Mouse (Mus musculus): Measurements from ENCODE around the gene 1600015I10Rik. TPM values are rescaled to one million over a fixed set of nuclear protein-coding genes. Genes with fewer than 3 reads are reported as not detected.

Gene 1600015I10Rik
- total RNA-seq (2012; rRNA removed) (not detected in 2 replicates), total RNA-seq (2014; rRNA removed) (not detected in 2 replicates), polyA plus RNA-seq (2012; ENCODE audit: insufficient read length, low read depth) (not detected in 2 replicates)

DNA sequence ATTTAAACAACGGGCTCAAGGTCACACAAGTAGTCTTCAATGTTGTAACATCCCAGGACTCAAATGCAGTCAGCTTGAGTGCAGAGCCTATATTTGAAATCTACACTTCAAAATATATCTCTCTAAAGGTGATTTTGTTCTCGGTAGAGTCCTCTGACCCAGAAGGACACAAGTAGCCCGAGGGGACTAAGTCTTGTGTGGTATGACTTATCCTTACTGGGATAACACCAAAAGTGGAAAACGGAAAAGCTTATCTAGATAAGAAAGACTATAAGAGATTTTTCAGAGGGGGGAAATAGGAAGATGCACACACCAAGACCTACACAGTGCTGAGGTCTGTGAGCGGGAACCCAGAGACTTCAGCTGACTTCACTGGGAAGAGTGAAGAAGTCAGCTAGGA lies at the start of gene 1600015I10Rik:
TSS of gene 1600015I10Rik (plus strand) at position 301 of the 400 bp plus-strand sequence.
- DNase-seq (ENCODE audit: extremely low read depth) = no peak
- TF ChIP-seq ETS1 (conservative IDR thresholded peaks at IDR 0.05; ENCODE audit: low read depth, low read length) (no peak), TBP (conservative IDR thresholded peaks at IDR 0.05; ENCODE audit: low read depth, low read length) (no peak), MAFK (IDR thresholded peaks at IDR 0.05; ENCODE audit: insufficient replicate concordance, low read length) (no peak), CHD2 (IDR thresholded peaks at IDR 0.05; ENCODE audit: low read length) (no peak), JUND (conservative IDR thresholded peaks at IDR 0.05; ENCODE audit: low read depth, low read length) (no peak), MXI1 (IDR thresholded peaks at IDR 0.05; ENCODE audit: low read depth, low read length) (no peak), MEF2A (IDR thresholded peaks at IDR 0.05; ENCODE audit: borderline replicate concordance, low read depth, low read length) (no peak), MAX (IDR thresholded peaks at IDR 0.05; ENCODE audit: low read length) (no peak)
- no peaks in the 10 kb centered on the region for H3K9me3 ChIP-seq (replicated peaks; ENCODE audit: low read length)
- no peak within 1 kb of the TSS for H3K4me2 ChIP-seq (ENCODE audit: insufficient read depth, low read depth, poor library complexity, severe bottlenecking)
- no peak within 1 kb of the TSS for H3K4me3 ChIP-seq (replicated peaks in 1 of 3; ENCODE audit: low read depth in 2 of 3, low read length in 2 of 3, poor library complexity in 1 of 3)
- in situ Hi-C loops (cut with MboI; ENCODE audit: low pct_ligation_motif_present, low pct_unique_long_range_greater_than_20kb, low sequenced_read_pairs) = no loop called here
- no peak within 1 kb of the TSS for H3K27ac ChIP-seq (ENCODE audit: insufficient read depth, low read depth)
- no peak within 1 kb of the TSS for H3K9ac ChIP-seq (ENCODE audit: insufficient read depth, low read depth)
- no peaks in the 10 kb centered on the region for H3K4me1 ChIP-seq (ENCODE audit: control insufficient read depth in 1 of 2, insufficient read depth in 2 of 2)
- dilution Hi-C loops (cut with MboI; ENCODE audit: extremely low pct_ligation_motif_present, extremely low pct_unique_long_range_greater_than_20kb, low sequenced_read_pairs) = no loop called here
- H3K27me3 ChIP-seq (replicated peaks) = peaks cover 19% of the 10 kb centered on the region
- no peaks in the 10 kb centered on the region for H3K79me2 ChIP-seq (replicated peaks; ENCODE audit: control insufficient read depth, extremely low read depth, insufficient read depth, poor library complexity, severe bottlenecking)
- no peaks in the 10 kb centered on the region for H3K36me3 ChIP-seq (replicated peaks in 1 of 2; ENCODE audit: control insufficient read depth in 1 of 2, insufficient read depth in 1 of 2, low read length in 1 of 2)

DNA sequence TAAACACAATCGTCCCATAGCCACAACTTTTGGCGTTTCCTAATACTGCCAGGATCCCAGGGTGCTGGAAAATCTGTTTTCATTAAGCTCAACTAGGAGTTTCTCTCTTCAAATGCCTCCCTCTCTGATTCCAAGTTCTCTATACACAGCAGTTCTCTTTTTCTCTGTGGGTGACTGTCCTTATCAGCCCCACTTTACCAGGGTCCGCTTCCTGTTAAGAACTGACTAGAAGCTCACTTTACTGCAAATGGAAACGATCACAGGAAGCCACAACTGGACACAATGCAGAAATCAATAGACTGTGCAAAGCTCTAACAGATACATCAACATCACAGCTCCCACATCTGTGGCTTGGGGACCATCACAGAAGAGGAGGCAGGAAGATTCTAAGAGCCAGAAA lies 35.5 kb upstream of the 1600015I10Rik start:
- Histone ChIP-seq H3K4me2 (ENCODE audit: insufficient read depth, low read depth, poor library complexity, severe bottlenecking) (no peak overlapping the region), H3K79me2 (replicated peaks; ENCODE audit: control insufficient read depth, extremely low read depth, insufficient read depth, poor library complexity, severe bottlenecking) (no peaks in the 10 kb centered on the region), H3K36me3 (replicated peaks in 1 of 2; ENCODE audit: control insufficient read depth in 1 of 2, insufficient read depth in 1 of 2, low read length in 1 of 2) (no peaks in the 10 kb centered on the region), H3K9me3 (replicated peaks; ENCODE audit: low read length) (no peaks in the 10 kb centered on the region), H3K27me3 (replicated peaks) (no peaks in the 10 kb centered on the region), H3K9ac (ENCODE audit: insufficient read depth, low read depth) (no peak overlapping the region), H3K27ac (ENCODE audit: insufficient read depth, low read depth) (no peak overlapping the region), H3K4me3 (replicated peaks in 1 of 3; ENCODE audit: low read depth in 2 of 3, low read length in 2 of 3, poor library complexity in 1 of 3) (no peak overlapping the region), H3K4me1 (ENCODE audit: control insufficient read depth in 1 of 2, insufficient read depth in 2 of 2) (peaks cover 0 to 23% of the 10 kb centered on the region in 2 experiments; a peak in 2 of 4 replicates)
- dilution Hi-C loops (cut with MboI; ENCODE audit: extremely low pct_ligation_motif_present, extremely low pct_unique_long_range_greater_than_20kb, low sequenced_read_pairs) = no loop called here
- DNase-seq (ENCODE audit: extremely low read depth) = no peak
- TF ChIP-seq TCF12 (IDR thresholded peaks at IDR 0.05; ENCODE audit: low read depth, low read length) (no peak), CHD2 (IDR thresholded peaks at IDR 0.05; ENCODE audit: low read length) (no peak), JUND (conservative IDR thresholded peaks at IDR 0.05; ENCODE audit: low read depth, low read length) (no peak)
- in situ Hi-C loops (cut with MboI; ENCODE audit: low pct_ligation_motif_present, low pct_unique_long_range_greater_than_20kb, low sequenced_read_pairs) = no loop called here

DNA sequence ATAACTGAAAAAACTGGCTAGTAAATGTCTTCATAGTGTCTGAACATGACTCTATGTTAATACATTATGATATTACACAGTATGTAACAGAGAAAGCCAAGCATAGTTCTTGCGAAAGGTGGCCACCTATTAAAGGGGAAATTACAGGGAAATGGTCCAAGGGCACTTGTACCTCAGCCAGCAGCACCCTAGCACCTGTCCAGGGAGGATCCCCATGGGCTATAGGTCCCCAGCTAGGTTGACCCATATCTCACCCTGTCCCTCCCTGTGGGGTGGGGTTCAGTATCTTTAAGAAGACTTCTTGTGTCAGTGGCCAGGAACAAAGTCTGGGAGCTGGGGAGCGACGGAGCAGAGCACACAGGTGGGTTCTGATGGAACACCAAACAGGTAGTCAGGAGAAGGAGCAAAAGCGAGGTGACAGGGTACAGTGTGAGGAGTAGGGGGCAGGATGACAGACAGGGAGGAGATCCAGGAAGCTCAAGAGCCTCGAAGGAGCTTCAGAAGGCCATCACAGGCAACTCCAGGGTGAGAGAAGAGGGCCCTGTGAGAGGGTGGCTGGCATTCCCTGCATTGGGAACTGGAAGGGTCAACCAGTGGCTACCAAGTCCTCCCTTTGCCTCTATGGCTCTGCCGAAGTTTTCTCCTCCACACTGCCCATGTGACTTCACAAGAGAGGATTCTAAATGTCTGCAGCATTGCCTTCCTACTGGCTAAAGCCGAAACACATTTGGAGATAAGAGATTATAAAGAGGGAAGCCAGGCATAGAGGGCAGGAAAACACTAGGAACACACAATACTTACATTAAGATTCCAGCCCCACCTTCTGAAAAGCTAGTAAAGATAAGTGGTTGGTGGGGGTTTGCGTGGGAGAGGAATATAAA lies 34.5 kb upstream of the 1600015I10Rik start:
- H3K9ac ChIP-seq (ENCODE audit: insufficient read depth, low read depth) = no peak overlapping the region

More for the DNA sequence above, 34.5 kb upstream of the 1600015I10Rik start:
- no peaks in the 10 kb centered on the region for H3K36me3 ChIP-seq (replicated peaks in 1 of 2; ENCODE audit: control insufficient read depth in 1 of 2, insufficient read depth in 1 of 2, low read length in 1 of 2)
- no peaks in the 10 kb centered on the region for H3K9me3 ChIP-seq (replicated peaks; ENCODE audit: low read length)
- H3K4me2 ChIP-seq (ENCODE audit: insufficient read depth, low read depth, poor library complexity, severe bottlenecking) = no peak overlapping the region
- H3K4me3 ChIP-seq (replicated peaks in 1 of 3; ENCODE audit: low read depth in 2 of 3, low read length in 2 of 3, poor library complexity in 1 of 3) = no peak overlapping the region
- H3K27me3 ChIP-seq (replicated peaks) = no peaks in the 10 kb centered on the region
- no peak overlapping the region for H3K27ac ChIP-seq (ENCODE audit: insufficient read depth, low read depth)
- dilution Hi-C loops (cut with MboI; ENCODE audit: extremely low pct_ligation_motif_present, extremely low pct_unique_long_range_greater_than_20kb, low sequenced_read_pairs) = no loop called here
- in situ Hi-C loops (cut with MboI; ENCODE audit: low pct_ligation_motif_present, low pct_unique_long_range_greater_than_20kb, low sequenced_read_pairs) = no loop called here
- no peak for DNase-seq (ENCODE audit: extremely low read depth)
- TF ChIP-seq POLR2A (IDR thresholded peaks at IDR 0.05; ENCODE audit: low read depth, low read length) (no peak), KAT2A (IDR thresholded peaks at IDR 0.05; ENCODE audit: insufficient replicate concordance, low read length) (no peak)
- H3K79me2 ChIP-seq (replicated peaks; ENCODE audit: control insufficient read depth, extremely low read depth, insufficient read depth, poor library complexity, severe bottlenecking) = no peaks in the 10 kb centered on the region
- peaks cover 0 to 23% of the 10 kb centered on the region in 2 experiments; a peak in 2 of 4 replicates for H3K4me1 ChIP-seq (ENCODE audit: control insufficient read depth in 1 of 2, insufficient read depth in 2 of 2)

Measured in CH12.LX (cell line).